Mouse (Mus musculus) embryo, embryonic 9.5 days (tissue): ENCODE measurements around the gene Prkg2.
A peak's percentile ranks its signal among the peaks of the same experiment; 100 is the strongest.

Source experiments
- DNase-seq: peaks from one replicate; pipeline ENCODE4 v3.0.0-alpha.2; 2017; ENCODE audit errors: extremely low spot score

The Prkg2 gene

GRCm38 (mm10) chr5:99036596-99037441 lies at the start of gene Prkg2:
TSS of gene Prkg2 (minus strand) at chr5:99037351.
- DNase-seq: peak; percentile 65

GRCm38 (mm10) chr5:99083955-99084354 lies 46.8 kb upstream of the Prkg2 start:
- DNase-seq: no peak

GRCm38 (mm10) chr5:99078375-99078774 lies 41.2 kb upstream of the Prkg2 start:
- no peak for DNase-seq

GRCm38 (mm10) chr5:99068391-99068790 lies 31.2 kb upstream of the Prkg2 start:
- no peak for DNase-seq

- no peak for DNase-seq
Observed at GRCm38 (mm10) chr5:99062582-99062981, 25.4 kb upstream of the Prkg2 start.

- DNase-seq: no peak
Observed at GRCm38 (mm10) chr5:99039021-99039420, 1.9 kb upstream of the Prkg2 start.

GRCm38 (mm10) chr5:99037442-99037811 lies 276 bp upstream of the Prkg2 start:
- DNase-seq: peak; percentile 39

- no peak for DNase-seq
Observed at GRCm38 (mm10) chr5:99035961-99036360, 1.2 kb downstream of the Prkg2 start.

GRCm38 (mm10) chr5:99031551-99032149 lies 5.5 kb downstream of the Prkg2 start:
- DNase-seq: no peak

- no peak for DNase-seq
Observed at GRCm38 (mm10) chr5:99026343-99026742, 10.8 kb downstream of the Prkg2 start.

- no peak for DNase-seq
Observed at GRCm38 (mm10) chr5:99019709-99020108, 17.4 kb downstream of the Prkg2 start.

GRCm38 (mm10) chr5:99015140-99015539 lies 22.0 kb downstream of the Prkg2 start:
- no peak for DNase-seq

GRCm38 (mm10) chr5:99010448-99011151 lies 26.6 kb downstream of the Prkg2 start:
- DNase-seq: no peak

- DNase-seq: no peak
Observed at GRCm38 (mm10) chr5:98998104-98998503, 39.0 kb downstream of the Prkg2 start.

GRCm38 (mm10) chr5:98995767-98996166 lies 41.4 kb downstream of the Prkg2 start:
- DNase-seq: no peak

- no peak for DNase-seq
Observed at GRCm38 (mm10) chr5:98991600-98991999, 45.6 kb downstream of the Prkg2 start.

GRCm38 (mm10) chr5:98987634-98988033 lies 49.5 kb downstream of the Prkg2 start:
- DNase-seq: no peak

GRCm38 (mm10) chr5:98987116-98987515 lies 50.0 kb downstream of the Prkg2 start:
- DNase-seq: no peak

GRCm38 (mm10) chr5:98986459-98986858 lies 50.7 kb downstream of the Prkg2 start:
- DNase-seq: peak; percentile 5

GRCm38 (mm10) chr5:98986011-98986410 lies 51.1 kb downstream of the Prkg2 start:
- DNase-seq: peak; percentile 34

GRCm38 (mm10) chr5:98985077-98985476 lies 52.1 kb downstream of the Prkg2 start:
- no peak for DNase-seq

- no peak for DNase-seq
Observed at GRCm38 (mm10) chr5:98981304-98981703, 55.8 kb downstream of the Prkg2 start.

- DNase-seq: no peak
Observed at GRCm38 (mm10) chr5:98978316-98978715, 58.8 kb downstream of the Prkg2 start.
